Mouse (Mus musculus) liver, embryonic 13.5 days (tissue): ENCODE measurements at regions not wholly inside any gene's neighbourhood (a gene's known extent, or its start where the extent isn't known, plus 50 kb on each side); places are given as distances from the start of the nearest gene placed in this dataset.
"Not testable (repeated sequence)": the region's sequence is repeated elsewhere in the genome, so short reads cannot be mapped to it uniquely, and the experiment has no call there.

Experiments
- ATAC-seq: fragments of 200-750 bp; cut with Nextera tagmentation; 2 replicates; pipeline ENCODE4 v1.8.0; 2017; ENCODE audit warnings: low read depth, mild to moderate bottlenecking, moderate number of reproducible peaks, moderate library complexity
- DNase-seq: peaks from one replicate; pipeline ENCODE4 v3.0.0; 2022
- H3K27ac ChIP-seq: fragments of 300-500 bp; sonication (generic); 2 replicates; pipeline ENCODE4 v1.5.1; 2015; ENCODE audit warnings: moderate library complexity, mild to moderate bottlenecking, inconsistent platforms
- H3K27me3 ChIP-seq: fragments of 300-500 bp; sonication (generic); 2 replicates; pipeline ENCODE4 v1.6.1; 2015; ENCODE audit warnings: mild to moderate bottlenecking, inconsistent platforms
- H3K36me3 ChIP-seq: fragments of 300-500 bp; sonication (generic); 2 replicates; pipeline ENCODE4 v1.6.1; 2015; ENCODE audit warnings: mild to moderate bottlenecking, inconsistent platforms
- H3K4me1 ChIP-seq: fragments of 300-500 bp; sonication (generic); replicated peaks from 2 replicates; pipeline ENCODE4 v1.6.1; 2015; ENCODE audit warnings: inconsistent platforms
- H3K4me2 ChIP-seq: fragments of 300-500 bp; sonication (generic); 2 replicates; pipeline ENCODE4 v1.6.1; 2015; ENCODE audit warnings: inconsistent platforms, mild to moderate bottlenecking, moderate library complexity
- H3K4me3 ChIP-seq: fragments of 300-500 bp; sonication (generic); replicated peaks from 2 replicates; pipeline ENCODE4 v1.5.1; 2015; ENCODE audit warnings: mild to moderate bottlenecking, inconsistent platforms
- H3K9ac ChIP-seq: fragments of 300-500 bp; sonication (generic); 2 replicates; pipeline ENCODE4 v1.6.1; 2015; ENCODE audit warnings: mild to moderate bottlenecking, inconsistent platforms
- H3K9me3 ChIP-seq: fragments of 300-500 bp; sonication (generic); replicated peaks from 2 replicates; pipeline ENCODE4 v1.6.1; 2016; ENCODE audit warnings: inconsistent platforms
- WGBS: fragments of 180-500 bp; shearing (Covaris S2); methylation state at CpG from one replicate; pipeline ENCODE4 v1.1.7; 2015; ENCODE audit not compliant: insufficient replicate concordance; 5-methylcytosine and 5-hydroxymethylcytosine counted together

DNA sequence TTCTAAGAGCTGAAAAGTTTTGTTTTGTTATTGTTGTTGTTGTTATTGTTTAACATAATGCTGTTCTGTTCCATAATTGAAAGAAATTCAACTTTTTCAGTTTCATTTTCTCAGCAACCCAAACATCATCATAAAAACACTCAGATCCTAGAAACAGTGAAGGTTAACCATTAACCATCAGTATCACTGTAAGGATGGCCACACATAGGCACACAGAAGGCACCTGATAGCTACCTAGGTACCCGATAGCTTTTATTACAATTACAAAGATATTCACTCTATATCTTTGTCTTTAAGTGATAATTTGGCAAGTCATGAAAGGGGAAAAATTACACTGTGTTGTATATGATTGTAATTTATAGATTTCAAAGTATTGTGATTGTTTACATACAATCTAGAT is 75.1 kb upstream of the Anapc15-ps start:
- ATAC-seq (no peak), DNase-seq (no peak)
- no peaks in the 10 kb centered on the region for H3K36me3 ChIP-seq
- no peak overlapping the region for H3K27ac ChIP-seq
- 74% methylated on average over 1 of the region's 1 CpGs for WGBS
- H3K4me3 ChIP-seq = no peak overlapping the region
- no peak overlapping the region for H3K4me2 ChIP-seq
- H3K9ac ChIP-seq = no peak overlapping the region
- no peaks in the 10 kb centered on the region for H3K9me3 ChIP-seq
- no peaks in the 10 kb centered on the region for H3K27me3 ChIP-seq
- peaks cover 4% of the 10 kb centered on the region; the same call in 1 of the 2 replicates for H3K4me1 ChIP-seq

DNA sequence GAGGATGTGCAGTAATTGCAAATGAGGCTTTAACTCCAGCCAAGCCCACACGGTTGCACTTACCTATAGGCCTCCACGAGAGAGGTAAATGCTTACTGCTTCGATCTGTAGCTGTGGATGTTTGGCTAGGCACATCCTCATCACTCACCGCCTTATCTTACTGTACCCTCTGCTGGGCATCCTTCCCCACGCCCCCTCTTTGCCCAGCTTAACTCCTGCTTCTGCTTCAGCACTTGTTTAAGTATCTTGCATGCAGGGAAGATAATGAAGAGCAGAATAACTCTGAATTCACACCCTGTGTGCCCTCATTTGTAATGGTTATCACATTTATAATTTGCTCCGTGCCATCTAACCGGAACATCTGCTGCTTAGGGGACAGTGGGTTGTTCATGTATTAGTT is 74.7 kb upstream of the Anapc15-ps start:
- no peak for DNase-seq
- 55% methylated on average over 7 of the region's 7 CpGs for WGBS

DNA sequence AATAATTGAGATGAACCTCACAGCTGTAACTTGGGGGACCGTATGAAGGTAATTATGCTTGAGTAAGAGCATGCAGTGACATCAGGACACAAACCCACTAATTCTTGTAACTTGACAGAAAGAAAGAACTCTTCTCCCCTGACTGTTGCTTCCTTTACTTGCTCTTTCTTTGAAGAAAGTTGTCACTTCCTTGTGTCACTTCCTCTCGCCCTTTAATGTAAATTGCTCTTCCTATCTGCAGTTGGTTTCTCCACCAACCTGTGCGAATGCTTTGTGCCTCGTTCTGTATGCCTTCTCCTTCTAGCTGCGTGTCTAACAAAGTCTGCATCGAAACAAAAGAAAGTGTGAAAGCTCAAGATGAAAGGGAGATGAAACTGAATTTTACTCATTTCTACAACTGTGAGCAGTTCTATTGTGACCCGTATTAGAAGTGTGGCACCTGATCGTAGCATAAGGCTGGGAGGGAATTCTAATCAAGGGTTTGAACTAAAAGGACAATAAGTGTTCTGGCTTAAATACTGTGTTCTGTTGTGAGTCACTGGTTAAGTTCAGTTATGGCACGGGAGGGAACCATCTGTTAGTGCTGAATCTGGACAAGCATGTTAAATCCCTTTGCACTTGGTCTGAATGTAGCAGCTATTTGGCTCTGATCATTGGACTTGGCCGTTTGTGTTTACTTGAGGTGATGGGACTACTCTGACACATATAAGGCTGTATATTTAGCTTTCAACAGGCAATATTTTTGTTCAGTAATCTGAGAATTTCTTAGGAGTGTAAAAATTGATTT is 72.8 kb upstream of the Anapc15-ps start:
- no peak overlapping the region for H3K4me3 ChIP-seq
- 54% methylated on average over 10 of the region's 10 CpGs for WGBS
- H3K9ac ChIP-seq = no peak overlapping the region
- H3K4me1 ChIP-seq = peaks cover 4% of the 10 kb centered on the region; the same call in 1 of the 2 replicates
- H3K9me3 ChIP-seq = no peaks in the 10 kb centered on the region
- no peak for ATAC-seq
- H3K27me3 ChIP-seq = no peaks in the 10 kb centered on the region
- H3K27ac ChIP-seq = no peak overlapping the region
- no peak for DNase-seq
- no peaks in the 10 kb centered on the region for H3K36me3 ChIP-seq
- H3K4me2 ChIP-seq = no peak overlapping the region

More for the DNA sequence above, 74.7 kb upstream of the Anapc15-ps start:
- Histone ChIP-seq H3K36me3 (no peaks in the 10 kb centered on the region), H3K27me3 (no peaks in the 10 kb centered on the region), H3K27ac (no peak overlapping the region), H3K9ac (no peak overlapping the region), H3K4me2 (no peak overlapping the region), H3K4me3 (no peak overlapping the region), H3K4me1 (peaks cover 4% of the 10 kb centered on the region; the same call in 1 of the 2 replicates), H3K9me3 (no peaks in the 10 kb centered on the region)
- ATAC-seq = peak; percentile 39; the same call in 1 of the 2 replicates

DNA sequence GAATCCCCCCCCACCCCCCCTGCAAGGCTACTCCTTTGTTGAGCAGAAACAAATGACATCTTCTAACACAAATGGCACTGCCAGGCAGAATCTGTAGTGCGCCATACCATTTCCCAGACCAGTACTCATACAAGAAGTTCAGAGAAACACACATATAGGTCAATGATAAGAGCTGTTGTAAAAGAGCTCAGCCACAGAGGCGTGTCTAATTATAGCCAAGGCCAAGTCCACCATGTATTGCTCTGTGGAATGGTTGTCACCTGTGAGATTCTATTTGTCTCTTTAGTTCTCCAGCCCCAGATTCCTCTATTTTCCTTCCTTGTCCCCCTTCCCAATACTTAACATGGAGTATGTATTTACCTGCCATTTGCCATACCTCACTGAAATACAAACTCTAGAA is 72.0 kb upstream of the Anapc15-ps start:
- Histone ChIP-seq H3K36me3 (no peaks in the 10 kb centered on the region), H3K4me1 (peaks cover 4% of the 10 kb centered on the region; the same call in 1 of the 2 replicates), H3K27me3 (no peaks in the 10 kb centered on the region), H3K9me3 (no peaks in the 10 kb centered on the region), H3K9ac (no peak overlapping the region), H3K4me3 (no peak overlapping the region), H3K4me2 (no peak overlapping the region), H3K27ac (no peak overlapping the region)
- DNase-seq (no peak), ATAC-seq (no peak)
- WGBS = 62% methylated on average over 2 of the region's 2 CpGs

DNA sequence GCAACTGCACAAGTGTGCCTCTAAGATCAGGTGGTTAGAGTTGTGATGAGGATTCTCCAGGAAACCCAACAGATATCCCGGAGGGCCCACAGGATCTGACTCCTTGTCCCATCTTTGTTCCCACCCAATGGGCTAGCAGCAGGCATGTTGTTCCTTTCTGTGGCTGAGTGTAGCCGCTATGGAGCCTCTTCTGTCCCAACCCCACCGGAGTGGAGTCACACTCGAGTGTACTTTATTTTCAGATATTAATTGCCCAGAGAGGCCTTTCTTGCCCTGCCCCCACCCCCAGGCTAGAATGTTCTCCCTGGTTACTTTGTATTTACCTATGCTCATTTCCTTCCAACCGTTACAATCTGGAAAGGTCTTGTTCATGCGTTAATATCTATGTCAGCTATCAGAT is 70.4 kb upstream of the Anapc15-ps start:
- H3K4me2 ChIP-seq = no peak overlapping the region
- no peak overlapping the region for H3K27ac ChIP-seq
- no peaks in the 10 kb centered on the region for H3K27me3 ChIP-seq
- no peak overlapping the region for H3K9ac ChIP-seq
- DNase-seq = no peak
- no peaks in the 10 kb centered on the region for H3K36me3 ChIP-seq
- H3K4me1 ChIP-seq = peaks cover 4% of the 10 kb centered on the region; the same call in 1 of the 2 replicates
- WGBS = 67% methylated on average over 6 of the region's 6 CpGs
- H3K9me3 ChIP-seq = no peaks in the 10 kb centered on the region
- H3K4me3 ChIP-seq = no peak overlapping the region
- no peak for ATAC-seq

DNA sequence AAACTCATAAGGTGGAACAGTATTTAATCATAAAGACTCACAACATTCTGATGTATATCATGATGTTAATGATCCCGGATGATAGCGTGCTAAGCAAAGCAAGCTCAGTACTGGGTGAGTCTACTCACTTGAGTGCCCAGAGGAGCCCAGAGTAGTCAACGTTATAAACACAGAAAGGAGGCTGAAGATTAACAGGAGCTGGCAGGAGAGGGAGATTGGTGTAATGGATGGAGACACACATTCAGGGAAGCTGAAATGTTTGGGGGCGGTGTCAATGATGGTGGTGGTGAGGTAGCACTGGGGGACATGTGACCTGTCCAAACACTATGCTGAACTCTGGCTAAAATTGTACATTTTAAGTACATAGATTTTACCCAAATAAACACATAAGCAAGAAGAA is 66.2 kb upstream of the Anapc15-ps start:
- WGBS = 79% methylated on average over 4 of the region's 4 CpGs
- no peak overlapping the region for H3K27ac ChIP-seq
- no peaks in the 10 kb centered on the region for H3K36me3 ChIP-seq
- H3K4me3 ChIP-seq = no peak overlapping the region
- H3K4me1 ChIP-seq = no peaks in the 10 kb centered on the region
- H3K9ac ChIP-seq = no peak overlapping the region
- H3K4me2 ChIP-seq = no peak overlapping the region
- no peaks in the 10 kb centered on the region for H3K27me3 ChIP-seq
- no peak for ATAC-seq
- no peak for DNase-seq
- no peaks in the 10 kb centered on the region for H3K9me3 ChIP-seq

DNA sequence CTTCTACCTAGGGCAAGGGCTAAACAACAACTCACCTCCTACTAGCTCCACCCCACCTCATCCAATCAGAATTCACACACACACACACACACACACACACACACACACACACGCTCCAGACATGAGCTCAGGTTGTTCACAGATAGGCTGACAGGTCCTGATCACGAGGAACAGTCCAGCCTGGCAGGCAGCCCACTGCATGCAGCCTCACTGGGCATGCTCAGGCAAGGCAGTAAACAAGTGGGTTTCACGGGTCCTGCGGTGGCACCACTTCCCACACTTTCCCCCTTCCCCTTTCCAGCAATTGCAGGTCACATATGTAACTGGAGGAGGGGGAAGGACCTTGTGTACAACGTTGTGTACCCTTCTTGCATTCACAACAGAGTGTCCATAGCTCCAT is 63.5 kb upstream of the Anapc15-ps start:
- not testable (repeated sequence) for ATAC-seq, H3K36me3 ChIP-seq, H3K9me3 ChIP-seq, H3K4me1 ChIP-seq, H3K27me3 ChIP-seq, DNase-seq, H3K27ac ChIP-seq, H3K4me3 ChIP-seq, H3K4me2 ChIP-seq, H3K9ac ChIP-seq
- WGBS = 64% methylated on average over 5 of the region's 5 CpGs

DNA sequence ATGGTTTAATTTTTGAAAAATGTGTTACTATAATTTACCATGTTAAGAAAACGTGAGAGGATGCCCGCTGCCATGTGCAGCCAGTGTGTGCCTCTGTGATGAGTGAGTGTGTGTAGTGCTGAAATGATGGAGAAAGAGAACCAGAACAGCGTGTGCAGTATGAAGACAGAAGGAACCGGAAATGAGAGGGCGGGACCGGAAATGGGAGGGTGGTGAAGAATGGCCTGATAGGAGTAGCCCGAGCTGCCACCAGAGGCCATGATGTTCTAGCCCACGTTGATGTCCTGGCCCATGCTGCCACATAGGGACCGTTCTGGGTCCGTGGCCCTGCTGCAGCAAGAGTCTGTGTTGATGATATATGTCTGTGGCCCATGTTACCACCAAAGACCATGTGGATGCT is 57.8 kb upstream of the Anapc15-ps start:
- 71% methylated on average over 10 of the region's 10 CpGs for WGBS
- no peak for DNase-seq

DNA sequence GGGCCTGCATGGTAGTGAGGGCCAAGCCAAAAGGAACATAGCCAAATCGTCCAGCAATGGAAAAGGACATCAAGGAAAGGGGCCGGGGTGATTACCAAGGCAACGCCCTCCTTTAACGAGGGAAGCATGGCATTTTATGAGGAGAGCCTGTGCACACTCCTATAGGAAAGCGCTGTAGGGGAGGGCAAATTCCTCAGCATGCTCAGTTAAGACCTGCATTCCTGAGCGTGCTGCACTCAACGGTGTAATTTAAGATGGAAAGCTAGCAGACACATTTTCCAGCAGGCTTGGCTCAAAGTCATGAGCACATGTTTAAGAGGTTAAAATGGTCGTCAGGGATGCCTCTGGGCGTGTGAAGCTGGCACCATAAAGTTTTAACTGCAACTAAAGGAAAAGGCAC is 56.6 kb upstream of the Anapc15-ps start:
- Histone ChIP-seq H3K9ac (no peak overlapping the region), H3K9me3 (no peaks in the 10 kb centered on the region), H3K36me3 (no peaks in the 10 kb centered on the region), H3K4me1 (peaks cover 8% of the 10 kb centered on the region), H3K4me3 (no peak overlapping the region), H3K4me2 (no peak overlapping the region), H3K27me3 (no peaks in the 10 kb centered on the region), H3K27ac (no peak overlapping the region)
- DNase-seq = no peak
- ATAC-seq = no peak
- 61% methylated on average over 9 of the region's 9 CpGs for WGBS

More for the DNA sequence above, 57.8 kb upstream of the Anapc15-ps start:
- Histone ChIP-seq H3K36me3 (no peaks in the 10 kb centered on the region), H3K4me1 (no peaks in the 10 kb centered on the region), H3K9me3 (no peaks in the 10 kb centered on the region), H3K27me3 (no peaks in the 10 kb centered on the region), H3K4me2 (no peak overlapping the region), H3K27ac (no peak overlapping the region), H3K9ac (no peak overlapping the region), H3K4me3 (no peak overlapping the region)
- no peak for ATAC-seq

DNA sequence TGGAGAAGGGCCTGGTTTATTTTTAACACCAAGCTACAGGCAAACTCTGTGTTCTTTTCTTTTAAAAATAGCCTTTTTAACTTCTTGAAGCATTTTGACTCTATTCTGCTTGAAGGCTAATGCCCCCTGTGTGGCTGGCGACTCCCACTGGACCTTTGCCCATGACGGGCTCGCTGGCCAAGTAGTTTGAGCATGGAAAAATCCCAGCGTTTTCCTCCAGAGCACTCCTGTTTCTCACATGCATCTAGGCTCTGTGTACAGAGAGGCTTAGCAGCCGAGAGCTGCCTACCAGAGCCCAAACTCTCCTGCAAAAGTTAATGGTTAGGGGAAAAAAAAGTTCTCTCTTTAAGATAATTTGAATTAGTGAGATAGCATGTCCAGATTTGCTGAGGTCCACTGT is 52.7 kb upstream of the Anapc15-ps start:
- H3K27ac ChIP-seq = no peak overlapping the region
- H3K36me3 ChIP-seq = no peaks in the 10 kb centered on the region
- peaks cover 31% of the 10 kb centered on the region for H3K4me1 ChIP-seq
- no peaks in the 10 kb centered on the region for H3K27me3 ChIP-seq
- ATAC-seq (no peak), DNase-seq (no peak)
- no peaks in the 10 kb centered on the region for H3K9me3 ChIP-seq
- H3K9ac ChIP-seq = no peak overlapping the region
- H3K4me3 ChIP-seq = no peak overlapping the region
- 59% methylated on average over 5 of the region's 5 CpGs for WGBS
- H3K4me2 ChIP-seq = no peak overlapping the region

DNA sequence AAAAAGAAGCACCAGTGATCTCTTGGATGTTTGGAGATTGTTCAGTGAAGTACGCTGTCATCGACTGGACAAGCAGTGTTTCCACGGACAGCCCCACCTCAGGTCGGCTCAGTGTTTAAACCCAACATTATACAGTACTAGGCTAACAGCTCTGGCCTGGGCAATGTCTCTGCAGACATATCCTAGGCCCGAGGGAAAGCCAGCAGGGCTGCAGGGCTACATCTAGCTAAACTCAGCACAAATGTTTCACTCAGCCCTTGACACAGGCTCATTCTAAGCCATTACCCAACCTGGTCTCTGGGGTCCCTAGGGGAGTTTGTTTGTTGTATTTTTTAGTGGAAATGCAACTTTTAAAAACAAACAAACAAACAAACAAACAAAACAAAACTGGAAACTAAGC is 52.1 kb upstream of the Anapc15-ps start:
- Histone ChIP-seq H3K27ac (no peak overlapping the region), H3K36me3 (no peaks in the 10 kb centered on the region), H3K4me2 (no peak overlapping the region), H3K9ac (no peak overlapping the region), H3K4me1 (peaks cover 35% of the 10 kb centered on the region), H3K9me3 (no peaks in the 10 kb centered on the region), H3K4me3 (no peak overlapping the region), H3K27me3 (no peaks in the 10 kb centered on the region)
- ATAC-seq (no peak), DNase-seq (no peak)
- 60% methylated on average over 5 of the region's 5 CpGs for WGBS
